Mouse (Mus musculus) midbrain, embryonic 14.5 days (tissue): Measurements from ENCODE around the gene Hoxa2. TPM values are rescaled to one million over a fixed set of nuclear protein-coding genes. Genes with fewer than 3 reads are reported as not detected.

Experiments
- ATAC-seq: fragments of 200-750 bp; cut with Nextera tagmentation; 2 replicates; pipeline ENCODE4 v1.8.0; 2017; ENCODE audit warnings: moderate number of reproducible peaks, moderate library complexity; ENCODE audit not compliant: low FRiP score, low TSS enrichment
- DNase-seq: peaks from one replicate; pipeline ENCODE4 v3.0.0-alpha.2; 2015
- H3K27ac ChIP-seq: fragments of 300-500 bp; sonication (generic); replicated peaks from 2 replicates; pipeline ENCODE4 v1.5.1; 2014; ENCODE audit warnings: mild to moderate bottlenecking, low read depth, low read length, moderate library complexity
- H3K27me3 ChIP-seq: fragments of 300-500 bp; sonication (generic); 2 replicates; pipeline ENCODE4 v1.6.1; 2014; ENCODE audit warnings: low read length, control low read depth, mixed read lengths; ENCODE audit not compliant: control insufficient read depth, insufficient read depth
- H3K36me3 ChIP-seq: fragments of 300-500 bp; sonication (generic); 2 replicates; pipeline ENCODE4 v1.6.1; 2014; ENCODE audit warnings: low read length, control low read depth; ENCODE audit not compliant: control insufficient read depth, insufficient read depth
- H3K4me1 ChIP-seq: fragments of 300-500 bp; sonication (generic); 2 replicates; pipeline ENCODE4 v1.6.1; 2014; ENCODE audit warnings: mild to moderate bottlenecking, antibody characterized with exemption, low read length, control low read depth; ENCODE audit not compliant: control insufficient read depth, insufficient read depth
- H3K4me2 ChIP-seq: fragments of 300-500 bp; sonication (generic); 2 replicates; pipeline ENCODE4 v1.6.1; 2014; ENCODE audit warnings: mild to moderate bottlenecking, low read length, moderate library complexity
- H3K4me3 ChIP-seq: fragments of 300-500 bp; sonication (generic); replicated peaks from 2 replicates; pipeline ENCODE4 v1.5.1; 2014; ENCODE audit warnings: low read depth, low read length
- H3K9ac ChIP-seq: fragments of 300-500 bp; sonication (generic); replicated peaks from 2 replicates; pipeline ENCODE4 v1.6.1; 2014; ENCODE audit warnings: mild to moderate bottlenecking, low read length, moderate library complexity
- H3K9me3 ChIP-seq: fragments of 300-500 bp; sonication (generic); 2 replicates; pipeline ENCODE4 v1.6.1; 2016; ENCODE audit warnings: low read length, control low read depth, mixed read lengths; ENCODE audit not compliant: control insufficient read depth
- WGBS: fragments of 180-500 bp; shearing (Covaris S2); extraction: QIAGEN DNeasy Blood & Tissue Kit; methylation state at CpG from one replicate; pipeline ENCODE4 v1.1.7; 2014; 5-methylcytosine and 5-hydroxymethylcytosine counted together
- polyA plus RNA-seq: library from polyadenylated mRNA; unstranded; fragments of >200 nt; fragmentation: Nextera tagmentation; extraction: Ambion mirVana; gene quantifications from 2 replicates; pipeline ENCODE4 v1.2.1, GENCODE M21; 2014

Gene Hoxa2
- polyA plus RNA-seq: 0.12 and 0.20 TPM in 2 replicates

DNA sequence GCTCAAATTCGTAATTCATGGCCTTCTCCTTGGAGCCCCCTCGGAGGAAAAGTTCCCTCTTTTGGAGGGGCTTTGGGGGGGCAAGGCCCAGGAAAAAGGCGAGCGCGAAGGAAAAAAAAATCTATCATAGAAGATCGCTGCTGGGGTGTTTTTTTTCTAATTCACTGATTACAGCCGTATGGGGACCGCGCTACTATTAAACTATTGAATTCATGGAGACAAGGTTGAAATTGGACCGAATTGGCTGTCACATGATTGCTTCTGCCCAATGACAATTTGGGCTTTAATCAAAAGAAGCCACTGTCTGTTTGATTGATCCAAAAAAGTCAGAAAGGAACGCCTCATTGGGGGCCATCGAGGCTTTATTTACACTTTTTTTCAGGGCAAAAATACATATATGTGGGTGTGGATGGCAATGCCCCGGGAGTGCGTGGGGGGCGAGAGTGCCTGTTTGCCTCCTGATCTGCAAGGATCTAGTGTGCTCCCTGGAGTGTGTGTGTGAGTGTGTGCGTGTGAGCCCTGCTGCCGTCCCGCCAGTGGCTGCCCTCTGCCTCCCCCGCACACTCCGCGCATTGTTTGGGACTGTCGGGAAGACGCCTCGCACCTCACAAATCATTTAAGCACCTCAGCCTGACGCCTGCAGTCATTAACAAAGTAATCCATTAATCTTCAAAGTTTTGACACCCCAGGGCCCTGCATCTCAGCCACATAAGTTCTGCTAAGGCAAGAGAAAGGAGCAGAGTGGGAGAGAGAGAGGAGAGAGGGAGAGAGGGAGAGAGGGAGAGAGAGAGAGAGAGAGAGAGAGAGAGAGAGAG is at the start of gene Hoxa2:
Gene Hoxa2, minus strand, starts transcription at position 206 of the 815 bp plus-strand sequence.
- ATAC-seq: no peak
- no peak within 1 kb of the TSS for H3K4me3 ChIP-seq
- no peaks in the 10 kb centered on the region for H3K36me3 ChIP-seq
- H3K9ac ChIP-seq: no peak within 1 kb of the TSS
- H3K27ac ChIP-seq: no peak within 1 kb of the TSS
- H3K4me1 ChIP-seq: no peaks in the 10 kb centered on the region
- peaks cover 88% of the 10 kb centered on the region for H3K27me3 ChIP-seq
- no peak within 1 kb of the TSS for H3K4me2 ChIP-seq
- H3K9me3 ChIP-seq: no peaks in the 10 kb centered on the region
- no peak for DNase-seq
- WGBS: under 1% methylated on average over 25 of the region's 25 CpGs

DNA sequence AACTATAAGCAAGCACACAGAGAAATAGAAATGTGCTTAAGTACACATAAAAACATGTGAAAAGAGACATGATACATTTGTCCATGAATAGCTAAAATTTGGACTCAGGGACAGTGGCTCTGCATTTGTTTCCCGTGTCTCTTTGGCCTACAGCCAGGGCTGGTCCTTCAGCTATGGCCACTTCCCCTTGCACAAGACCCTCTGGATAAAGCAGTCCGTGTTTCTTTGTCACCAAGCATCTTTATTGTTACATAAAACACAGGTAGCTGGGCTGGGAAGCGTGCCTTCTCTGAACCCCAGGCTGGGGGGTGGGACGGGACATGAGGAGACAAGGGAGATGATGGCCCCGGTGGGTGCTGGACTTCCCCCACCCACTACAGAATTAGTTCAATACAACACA is 49.6 kb upstream of the Hoxa2 start:
- H3K9ac ChIP-seq: no peak overlapping the region
- H3K9me3 ChIP-seq: no peaks in the 10 kb centered on the region
- H3K36me3 ChIP-seq: no peaks in the 10 kb centered on the region
- DNase-seq (no peak), ATAC-seq (no peak)
- H3K4me2 ChIP-seq: no peak overlapping the region
- no peak overlapping the region for H3K27ac ChIP-seq
- peaks cover 98% of the 10 kb centered on the region for H3K27me3 ChIP-seq
- 0 out of 2 replicates have a peak, but pooled peaks cover 3% of the 10 kb centered on the region for H3K4me1 ChIP-seq
- WGBS: 13% methylated on average over 5 of the region's 5 CpGs
- no peak overlapping the region for H3K4me3 ChIP-seq

DNA sequence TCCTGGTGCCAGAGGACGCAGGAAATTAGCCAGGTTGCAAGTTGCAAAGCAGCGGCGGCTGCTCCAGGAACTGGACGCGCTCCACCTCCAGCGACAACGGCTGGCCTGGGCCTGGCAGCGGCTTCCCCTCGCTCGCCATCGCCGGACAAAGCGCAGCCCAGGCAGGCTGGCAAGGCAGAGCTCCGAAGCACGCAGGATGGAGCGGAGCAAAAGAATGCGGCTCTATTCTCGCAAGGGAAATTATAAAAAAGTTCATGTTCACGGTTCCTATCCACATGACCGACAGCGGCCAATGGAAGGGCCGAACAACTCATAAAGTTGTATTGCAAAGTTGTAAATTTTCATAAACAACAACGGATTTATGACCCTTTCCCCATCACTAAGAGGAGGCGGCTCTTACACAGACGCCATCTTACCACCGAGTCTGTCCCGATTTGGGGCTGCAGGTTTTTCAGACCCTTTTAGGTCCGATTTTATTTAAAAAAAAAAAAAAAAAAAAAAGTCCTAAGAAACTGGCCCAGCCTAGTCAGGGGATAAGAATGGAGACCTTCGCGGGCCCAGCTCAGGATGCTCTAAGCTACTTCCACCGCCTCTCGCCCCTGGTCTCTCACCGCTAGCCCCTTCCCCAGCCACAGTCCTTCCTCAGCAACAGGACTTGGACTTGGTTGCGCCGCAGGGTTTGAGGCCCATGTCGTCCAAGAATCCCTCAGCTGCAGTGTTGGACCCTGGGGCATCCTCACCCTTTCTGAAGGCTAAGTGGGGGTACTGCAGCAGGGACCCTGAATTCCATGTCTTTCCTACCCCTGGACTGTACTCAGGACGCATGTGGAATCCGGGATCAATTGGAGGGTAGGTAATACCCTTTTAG is 48.7 kb upstream of the Hoxa2 start, which contains the start of the genes Hoxa3 and Gm28308:
Gene Hoxa3, minus strand, starts transcription at position 218 of the 868 bp plus-strand sequence.
Gene Gm28308, minus strand, starts transcription at position 221 of the 868 bp plus-strand sequence.
- Histone ChIP-seq H3K9ac (no peak within 1 kb of the TSS), H3K4me2 (no peak within 1 kb of the TSS), H3K4me1 (0 out of 2 replicates have a peak, but pooled peaks cover 3% of the 10 kb centered on the region), H3K27me3 (peaks cover 98% of the 10 kb centered on the region), H3K36me3 (no peaks in the 10 kb centered on the region), H3K27ac (no peak within 1 kb of the TSS), H3K9me3 (no peaks in the 10 kb centered on the region), H3K4me3 (no peak within 1 kb of the TSS)
- WGBS: 3% methylated on average over 38 of the region's 38 CpGs
- no peak for ATAC-seq
- no peak for DNase-seq

DNA sequence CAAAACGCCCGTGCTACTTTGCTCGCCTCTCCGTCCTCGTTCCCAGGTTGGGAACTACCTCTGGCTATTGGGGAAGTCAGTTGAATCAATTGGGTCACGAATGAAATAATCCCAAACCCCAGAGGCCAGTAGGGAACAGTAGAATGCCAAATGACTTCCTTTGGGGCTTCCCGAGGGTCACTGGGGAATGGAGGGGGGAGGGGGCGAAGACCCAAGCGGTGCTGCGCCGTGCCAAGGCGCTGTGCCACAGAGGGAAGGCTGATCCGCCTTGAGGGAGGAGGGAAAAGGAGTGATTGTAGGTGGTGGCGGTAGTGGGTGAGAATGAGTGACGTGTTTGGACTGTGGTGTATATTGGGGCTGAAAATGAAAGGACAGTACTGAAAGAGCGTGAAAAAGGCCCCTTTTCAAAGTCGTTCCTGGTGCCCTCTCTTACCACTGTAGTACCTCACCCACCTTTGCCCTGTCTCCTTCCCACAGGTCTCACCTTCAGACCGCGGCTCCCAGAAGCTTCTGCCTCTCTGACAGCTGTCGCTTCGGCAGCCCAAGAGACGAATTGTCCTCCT is 48.0 kb upstream of the Hoxa2 start:
- Histone ChIP-seq H3K4me2 (no peak overlapping the region), H3K4me1 (0 out of 2 replicates have a peak, but pooled peaks cover 3% of the 10 kb centered on the region), H3K36me3 (no peaks in the 10 kb centered on the region), H3K9ac (no peak overlapping the region), H3K27me3 (peaks cover 99% of the 10 kb centered on the region), H3K4me3 (no peak overlapping the region), H3K9me3 (no peaks in the 10 kb centered on the region), H3K27ac (no peak overlapping the region)
- DNase-seq (no peak), ATAC-seq (no peak)
- 3% methylated on average over 22 of the region's 22 CpGs for WGBS

DNA sequence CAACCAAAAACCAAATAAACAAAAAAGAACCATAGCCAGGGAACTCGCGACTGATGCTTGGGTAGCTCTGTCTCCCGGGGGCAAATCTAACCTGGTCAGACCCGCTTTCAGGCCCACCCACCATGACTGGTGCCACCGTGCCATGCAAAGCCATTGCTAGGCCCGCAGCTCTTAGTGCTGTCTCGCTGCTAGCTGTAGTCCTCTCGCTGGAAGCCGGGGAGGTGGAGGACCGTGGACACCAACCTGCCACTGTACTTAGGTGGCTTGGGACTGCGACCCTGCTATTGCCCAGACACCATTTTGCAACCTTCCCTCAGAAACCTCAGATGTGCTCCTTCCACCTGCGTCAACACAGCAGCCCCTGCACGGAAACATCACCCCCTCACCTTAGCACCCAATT is 47.3 kb upstream of the Hoxa2 start:
- peaks cover 99% of the 10 kb centered on the region for H3K27me3 ChIP-seq
- no peak overlapping the region for H3K4me2 ChIP-seq
- 0 out of 2 replicates have a peak, but pooled peaks cover under 1% of the 10 kb centered on the region for H3K4me1 ChIP-seq
- H3K36me3 ChIP-seq: no peaks in the 10 kb centered on the region
- no peak overlapping the region for H3K27ac ChIP-seq
- 7% methylated on average over 13 of the region's 13 CpGs for WGBS
- no peak for DNase-seq
- no peaks in the 10 kb centered on the region for H3K9me3 ChIP-seq
- no peak overlapping the region for H3K4me3 ChIP-seq
- no peak for ATAC-seq
- H3K9ac ChIP-seq: no peak overlapping the region

DNA sequence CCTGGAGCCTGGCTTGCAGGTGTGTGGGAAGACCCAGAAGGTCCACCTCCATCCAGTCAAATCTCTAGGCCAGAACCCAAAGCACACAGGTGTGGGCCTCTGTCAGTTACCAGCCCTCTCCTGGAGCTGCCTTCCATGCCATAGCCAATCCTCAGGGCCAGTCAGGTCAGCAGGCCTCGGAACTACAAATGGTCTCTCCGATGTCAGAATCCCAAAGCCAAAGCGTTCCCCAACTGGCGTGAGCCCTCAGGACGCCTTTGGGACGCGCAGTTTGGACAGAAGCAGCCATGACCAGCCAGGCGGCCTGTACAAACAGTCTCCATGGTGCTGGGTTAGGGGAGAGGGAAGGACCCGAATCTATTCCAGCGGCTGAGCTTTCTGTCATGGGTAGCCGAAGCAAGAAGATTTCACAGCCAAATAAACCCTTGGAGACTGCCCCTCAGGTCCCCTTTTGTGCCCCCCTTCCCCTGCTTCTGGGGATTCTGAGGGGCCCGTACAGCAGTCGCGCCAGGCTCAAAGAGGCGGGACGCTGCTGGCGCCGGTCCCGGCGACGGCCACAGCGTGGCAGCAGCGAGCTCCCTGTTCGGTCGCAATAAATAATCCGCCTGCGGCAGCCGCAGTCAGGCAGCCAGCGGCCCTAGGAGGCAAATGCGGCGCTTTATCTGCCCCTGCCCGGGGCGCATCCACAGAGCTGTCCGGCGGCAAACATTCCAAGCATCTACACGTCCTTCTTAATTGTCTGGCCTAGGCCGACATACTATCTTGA is 46.7 kb upstream of the Hoxa2 start:
- Histone ChIP-seq H3K27ac (no peak overlapping the region), H3K36me3 (no peaks in the 10 kb centered on the region), H3K27me3 (peaks cover 99% of the 10 kb centered on the region), H3K4me3 (no peak overlapping the region), H3K9me3 (no peaks in the 10 kb centered on the region), H3K4me2 (no peak overlapping the region), H3K9ac (no peak overlapping the region), H3K4me1 (no peaks in the 10 kb centered on the region)
- WGBS: under 1% methylated on average over 37 of the region's 37 CpGs
- ATAC-seq (no peak), DNase-seq (peak; percentile 91)

DNA sequence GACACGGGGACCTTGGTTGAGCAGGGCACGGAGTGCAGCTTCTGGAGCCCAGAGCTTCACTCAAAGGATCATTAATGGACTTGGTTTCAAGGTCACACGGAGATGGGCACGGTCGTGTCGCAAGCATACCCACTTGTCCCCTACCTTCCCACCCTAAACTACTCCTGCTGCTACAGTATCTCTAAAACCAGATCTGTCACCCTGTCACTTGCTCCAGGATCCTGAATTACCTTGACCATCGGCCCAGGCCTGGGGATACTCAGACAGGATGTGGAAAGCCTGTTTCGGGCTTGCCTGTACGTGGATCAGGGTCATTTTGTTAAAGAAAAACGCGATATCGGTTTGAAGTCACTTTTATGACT is 45.0 kb upstream of the Hoxa2 start:
- ATAC-seq (no peak), DNase-seq (no peak)
- H3K9ac ChIP-seq: no peak overlapping the region
- no peak overlapping the region for H3K27ac ChIP-seq
- no peak overlapping the region for H3K4me2 ChIP-seq
- no peaks in the 10 kb centered on the region for H3K9me3 ChIP-seq
- H3K4me3 ChIP-seq: no peak overlapping the region
- H3K36me3 ChIP-seq: no peaks in the 10 kb centered on the region
- WGBS: 6% methylated on average over 12 of the region's 12 CpGs
- no peaks in the 10 kb centered on the region for H3K4me1 ChIP-seq
- H3K27me3 ChIP-seq: peaks cover 99% of the 10 kb centered on the region
